Mouse (Mus musculus): ENCODE measurements around the gene Slc25a10. TPM values are rescaled to one million over a fixed set of nuclear protein-coding genes. Genes with fewer than 3 reads are reported as not detected.

The Slc25a10 gene
- polyA plus RNA-seq, 1 experiment, result 561 TPM

DNA sequence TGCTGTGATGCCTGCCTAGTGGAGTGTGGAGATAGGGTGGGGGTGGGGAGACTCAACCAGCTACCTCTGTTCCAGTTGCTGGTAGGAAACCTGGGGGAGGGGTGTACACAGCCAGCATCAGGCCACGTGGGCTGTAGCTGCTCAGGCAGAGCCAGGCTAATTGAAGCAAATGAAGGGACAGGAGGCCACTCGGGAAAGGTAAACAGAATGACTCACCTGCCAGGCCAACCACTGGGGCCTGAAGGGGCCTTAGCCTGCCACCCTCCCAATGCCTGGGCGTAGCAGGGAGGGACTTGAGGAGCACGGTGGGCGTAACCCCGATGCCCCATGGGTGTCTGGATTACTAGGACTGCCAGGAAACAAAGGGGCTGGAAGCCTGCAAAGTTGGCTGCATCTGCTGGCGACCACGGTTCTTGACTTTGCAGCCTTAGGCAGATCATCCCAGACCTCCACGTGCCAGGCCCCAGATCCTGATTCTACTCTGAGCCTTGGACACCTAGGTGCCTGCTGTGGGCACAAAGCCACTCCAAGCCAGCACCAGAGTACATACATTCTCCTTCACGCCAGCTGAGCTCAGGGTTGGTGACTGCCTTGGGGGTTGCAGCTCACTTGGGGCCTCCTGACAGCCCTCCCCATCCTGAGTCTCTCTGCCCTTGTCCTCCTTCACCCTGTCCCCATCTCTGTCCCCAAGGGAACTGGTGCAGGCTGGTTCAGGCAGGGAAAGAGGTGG is 47.8 kb downstream of the Slc25a10 start:
- DNase-seq (ENCODE audit: low read depth), result no peak

GRCm38 (mm10) chr11:120541907-120542306 is 50.3 kb downstream of the Slc25a10 start:
- DNase-seq (ENCODE audit: low read depth), result no peak

DNA sequence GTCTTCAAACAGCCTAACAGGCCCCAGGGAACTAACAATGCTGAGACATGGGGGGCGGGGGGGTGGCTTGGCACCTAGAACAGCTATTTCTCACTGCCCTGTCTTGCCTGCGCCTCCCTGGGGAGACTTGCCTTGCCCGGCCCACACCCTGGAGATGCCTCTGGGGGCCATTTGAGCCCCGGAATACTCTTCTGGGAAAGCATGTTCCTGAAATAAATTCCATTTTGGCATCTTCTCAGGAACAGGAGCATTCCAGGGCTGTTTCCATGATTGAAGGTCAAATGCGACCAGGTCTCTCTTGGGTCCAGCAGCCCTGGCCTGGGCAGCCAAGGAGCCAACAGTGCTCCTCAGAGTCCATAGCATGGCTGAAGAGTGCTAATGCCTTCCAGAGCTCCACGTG is 50.7 kb downstream of the Slc25a10 start:
- no peak for DNase-seq (ENCODE audit: low read depth)

- DNase-seq (ENCODE audit: low read depth), result no peak
Measured at GRCm38 (mm10) chr11:120545964-120546363, 54.3 kb downstream of the Slc25a10 start.

- DNase-seq (ENCODE audit: low read depth), result no peak
Measured at GRCm38 (mm10) chr11:120547469-120547868, 55.8 kb downstream of the Slc25a10 start.

DNA sequence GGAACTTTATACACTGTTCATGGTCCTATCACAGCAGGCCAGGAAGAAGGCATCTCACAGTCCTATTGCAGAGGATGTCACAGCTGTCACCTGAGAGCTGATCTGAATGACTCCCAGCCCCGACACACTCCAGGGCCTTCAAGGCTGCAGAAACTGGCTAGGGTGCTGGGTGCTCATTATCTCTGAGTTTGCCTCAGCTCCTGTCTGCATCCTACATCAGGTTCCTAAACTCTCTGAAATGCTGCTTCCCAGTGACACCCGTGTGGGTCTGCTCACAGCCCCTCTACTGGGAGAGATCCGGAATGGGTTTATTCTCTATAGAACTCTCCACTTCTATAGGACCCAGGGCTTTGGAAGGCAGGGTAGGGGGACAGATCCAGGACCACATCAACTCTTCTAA is 56.6 kb downstream of the Slc25a10 start:
- DNase-seq (ENCODE audit: low read depth), result no peak

- no peak for DNase-seq (ENCODE audit: low read depth)
Measured at GRCm38 (mm10) chr11:120548786-120549167, 57.1 kb downstream of the Slc25a10 start.

Other genes starting within 250 kb of the Slc25a10 start
- gene Actg1, start 143.3 kb upstream of the Slc25a10 start, polyA plus RNA-seq (2012; rRNA removed), result 916 and 1,199 TPM in 2 replicates
- gene Fscn2, start 130.3 kb upstream of the Slc25a10 start, polyA plus RNA-seq (2012; rRNA removed), result 0.56 and 0.78 TPM in 2 replicates
- gene Faap100, start 113.1 kb upstream of the Slc25a10 start, polyA plus RNA-seq (2012; rRNA removed), result 28.5 and 29.6 TPM in 2 replicates
- gene Nploc4, start 54.1 kb upstream of the Slc25a10 start, polyA plus RNA-seq (2012; rRNA removed), result 68.8 and 71.4 TPM in 2 replicates
- gene Tspan10, start 49.2 kb upstream of the Slc25a10 start, polyA plus RNA-seq (2012; rRNA removed), result not detected in 2 replicates
- gene Pde6g, start 38.3 kb upstream of the Slc25a10 start, polyA plus RNA-seq (2012; rRNA removed), result 0.42 and 0.72 TPM in 2 replicates
- gene Oxld1, start 33.8 kb upstream of the Slc25a10 start, polyA plus RNA-seq (2012; rRNA removed), result 24.5 and 30.4 TPM in 2 replicates
- 13.1 and 16.6 TPM in 2 replicates for gene Ccdc137, start 33.7 kb upstream of the Slc25a10 start, polyA plus RNA-seq (2012; rRNA removed)
- gene Arl16, start 24.2 kb upstream of the Slc25a10 start, polyA plus RNA-seq (2012; rRNA removed), result 32.5 and 34.3 TPM in 2 replicates
- gene Mrpl12, start 7.2 kb upstream of the Slc25a10 start, polyA plus RNA-seq (2012; rRNA removed), result 61.8 and 70.5 TPM in 2 replicates
- gene Gcgr, start 38.9 kb downstream of the Slc25a10 start, polyA plus RNA-seq (2012; rRNA removed), result 1.2 and 1.8 TPM in 2 replicates
- 153 and 179 TPM in 2 replicates for gene Mcrip1, start 57.9 kb downstream of the Slc25a10 start, polyA plus RNA-seq (2012; rRNA removed)
- gene Ppp1r27, start 59.3 kb downstream of the Slc25a10 start, polyA plus RNA-seq (2012; rRNA removed), result 0.72 TPM in 1 of 2 replicates, not detected in the other
- gene P4hb, start 81.4 kb downstream of the Slc25a10 start, polyA plus RNA-seq (2012; rRNA removed), result 372 and 394 TPM in 2 replicates
- 584 and 632 TPM in 2 replicates for gene Arhgdia, start 89.8 kb downstream of the Slc25a10 start, polyA plus RNA-seq (2012; rRNA removed)
- gene Alyref, start 106.5 kb downstream of the Slc25a10 start, polyA plus RNA-seq (2012; rRNA removed), result 21.4 and 28.5 TPM in 2 replicates
- 74.7 and 75.0 TPM in 2 replicates for gene Anapc11, start 106.6 kb downstream of the Slc25a10 start, polyA plus RNA-seq (2012; rRNA removed)
- gene Npb, start 116.6 kb downstream of the Slc25a10 start, polyA plus RNA-seq (2012; rRNA removed), result 1.1 and 1.2 TPM in 2 replicates
- gene Pcyt2, start 126.1 kb downstream of the Slc25a10 start, polyA plus RNA-seq (2012; rRNA removed), result 139 and 189 TPM in 2 replicates
- gene Sirt7, start 133.4 kb downstream of the Slc25a10 start, polyA plus RNA-seq (2012; rRNA removed), result 57.9 and 61.4 TPM in 2 replicates
- gene Mafg, start 141.8 kb downstream of the Slc25a10 start, polyA plus RNA-seq (2012; rRNA removed), result 53.0 and 56.7 TPM in 2 replicates
- 6.9 and 10.5 TPM in 2 replicates for gene Pycr1, start 151.9 kb downstream of the Slc25a10 start, polyA plus RNA-seq (2012; rRNA removed)
- gene Myadml2, start 156.3 kb downstream of the Slc25a10 start, polyA plus RNA-seq (2012; rRNA removed), result 0.26 TPM in 1 of 2 replicates, not detected in the other
- gene Notum, start 169.3 kb downstream of the Slc25a10 start, polyA plus RNA-seq (2012; rRNA removed), result 3.3 and 4.0 TPM in 2 replicates
- 93.6 and 104 TPM in 2 replicates for gene Aspscr1, start 181.1 kb downstream of the Slc25a10 start, polyA plus RNA-seq (2012; rRNA removed)
- 84.6 and 100 TPM in 2 replicates for gene Cenpx, start 221.9 kb downstream of the Slc25a10 start, polyA plus RNA-seq (2012; rRNA removed)
- gene Lrrc45, start 222.1 kb downstream of the Slc25a10 start, polyA plus RNA-seq (2012; rRNA removed), result 38.5 and 41.4 TPM in 2 replicates
- 18.2 and 19.0 TPM in 2 replicates for gene Rac3, start 229.6 kb downstream of the Slc25a10 start, polyA plus RNA-seq (2012; rRNA removed)
- gene Dcxr, start 235.4 kb downstream of the Slc25a10 start, polyA plus RNA-seq (2012; rRNA removed), result 188 and 202 TPM in 2 replicates
- gene Cbr2, start 240.3 kb downstream of the Slc25a10 start, polyA plus RNA-seq (2012; rRNA removed), result 121 and 130 TPM in 2 replicates